Mouse (Mus musculus) urinary bladder, postnatal 36 days (tissue): Measurements from ENCODE around the gene Nek7.
A peak's percentile ranks its signal among the peaks of the same experiment; 100 is the strongest.

ENCODE experiments used
- DNase-seq, 2 experiments: peaks; one replicate each; pipeline ENCODE4 v3.0.0; 2022; ENCODE audit warnings: low spot score in 2 of 2, mixed read lengths in 1 of 2

Nek7 gene

DNA sequence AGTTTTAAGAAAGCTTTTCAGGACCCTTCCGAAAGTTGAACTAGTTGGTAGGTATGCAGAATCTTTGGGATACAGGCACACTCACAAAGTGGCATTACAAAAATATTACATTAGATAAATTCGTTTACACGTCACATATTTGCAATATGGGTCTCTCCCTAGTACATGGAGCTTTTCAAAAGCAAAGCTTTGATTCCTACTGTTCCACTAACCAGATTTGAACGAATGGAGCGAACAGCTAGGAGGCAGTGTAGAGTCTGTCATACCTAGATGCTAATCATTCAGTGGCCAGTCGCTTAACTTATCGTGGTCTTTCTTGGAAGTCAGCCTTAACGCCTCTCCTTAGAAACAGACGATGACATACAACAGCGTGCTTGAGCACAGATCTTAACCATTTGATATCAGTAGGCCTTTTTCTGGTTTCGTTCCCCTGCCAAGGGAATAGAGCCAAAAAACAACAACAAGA is at the start of gene Nek7:
Nek7 (minus strand) TSS at position 146 of the 466 bp plus-strand sequence.
- peak; percentile 45 to 52 for DNase-seq

- no peak for DNase-seq
Measured at GRCm38 (mm10) chr1:138662342-138662741, 42.4 kb upstream of the Nek7 start.

DNA sequence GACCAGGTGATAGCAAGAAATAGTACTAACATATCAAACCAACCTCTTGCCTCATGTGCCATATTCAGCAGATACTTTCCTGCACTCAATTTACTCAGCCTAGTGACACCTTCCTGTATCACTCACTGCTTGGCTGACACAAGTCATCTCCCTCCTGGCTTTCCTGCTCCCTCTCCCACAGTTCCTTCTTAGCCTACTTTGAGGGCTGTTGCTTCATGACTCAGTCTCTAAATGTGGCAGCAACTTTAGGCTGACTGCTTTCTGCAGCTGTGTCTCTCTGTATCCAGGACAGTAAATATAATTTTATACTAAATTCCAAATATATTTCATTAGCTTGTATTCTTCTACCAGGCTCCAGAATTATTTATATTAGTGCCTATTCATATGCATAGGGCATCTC is 34.3 kb upstream of the Nek7 start:
- DNase-seq: no peak

DNA sequence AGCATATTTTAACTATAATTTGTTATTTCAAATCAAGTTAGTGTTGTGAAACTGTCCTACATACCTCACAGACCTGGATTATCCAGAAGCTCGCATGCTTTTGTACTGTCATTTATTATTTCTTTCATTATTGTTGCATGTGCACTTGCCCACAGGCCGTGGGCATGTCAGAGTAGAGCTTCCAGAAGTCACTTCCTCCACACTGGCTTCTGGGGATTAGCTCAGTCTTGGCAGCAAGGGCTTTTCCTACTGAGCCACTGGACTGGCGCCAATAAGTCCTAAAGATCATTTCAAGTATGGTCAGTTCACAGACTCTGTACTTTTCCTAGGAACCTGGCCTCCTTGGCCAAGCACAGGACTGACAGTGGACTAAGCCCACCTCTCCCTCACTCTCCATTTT is 25.1 kb upstream of the Nek7 start:
- DNase-seq: peak in 1 of 2 experiments; percentile 21

- no peak for DNase-seq
Measured at GRCm38 (mm10) chr1:138643306-138643830, 23.4 kb upstream of the Nek7 start.

DNA sequence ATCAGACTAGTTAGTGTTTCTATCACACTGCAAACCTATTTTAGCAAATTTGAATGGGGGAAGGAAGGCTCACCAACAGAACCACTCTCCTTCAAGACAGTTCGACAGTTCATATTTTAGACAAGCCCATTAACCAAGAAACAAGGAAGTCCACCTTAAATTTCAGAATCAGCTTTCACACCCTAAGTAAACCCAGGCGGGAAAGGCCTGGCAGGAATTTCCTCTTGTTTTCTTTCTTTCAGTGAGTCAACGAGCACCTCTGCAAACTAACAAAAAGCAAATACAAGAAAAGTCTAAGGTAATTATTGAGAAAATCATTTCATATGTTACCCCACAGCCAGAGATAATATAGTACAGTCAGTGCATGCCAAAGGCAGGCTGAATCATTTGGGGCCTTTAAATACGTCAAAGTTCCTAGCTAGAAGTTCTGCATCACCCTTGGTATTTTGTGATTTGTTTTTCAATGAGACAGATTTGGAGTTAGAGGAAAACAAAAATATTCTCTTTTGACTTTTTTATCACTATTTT is 21.1 kb upstream of the Nek7 start:
- DNase-seq: no peak

DNA sequence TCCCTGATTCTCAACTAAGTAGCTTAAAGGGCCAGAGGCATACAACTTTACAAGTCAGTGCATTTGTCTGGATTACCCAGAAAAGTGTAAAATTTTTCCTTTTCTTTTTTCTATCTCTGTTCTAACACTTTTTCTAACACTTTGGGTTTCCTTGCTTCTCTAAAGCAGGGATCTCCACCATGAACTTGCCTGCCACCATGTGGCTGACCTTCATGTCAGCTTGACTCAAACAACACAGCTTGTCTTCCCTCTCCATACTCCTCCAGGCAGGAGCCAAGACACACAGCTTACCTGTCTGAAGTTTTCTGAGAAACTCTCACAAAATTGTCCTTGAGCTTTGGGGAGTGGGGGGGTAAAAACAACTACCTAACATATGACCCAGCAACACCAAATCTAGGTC is 17.9 kb upstream of the Nek7 start:
- no peak for DNase-seq

DNA sequence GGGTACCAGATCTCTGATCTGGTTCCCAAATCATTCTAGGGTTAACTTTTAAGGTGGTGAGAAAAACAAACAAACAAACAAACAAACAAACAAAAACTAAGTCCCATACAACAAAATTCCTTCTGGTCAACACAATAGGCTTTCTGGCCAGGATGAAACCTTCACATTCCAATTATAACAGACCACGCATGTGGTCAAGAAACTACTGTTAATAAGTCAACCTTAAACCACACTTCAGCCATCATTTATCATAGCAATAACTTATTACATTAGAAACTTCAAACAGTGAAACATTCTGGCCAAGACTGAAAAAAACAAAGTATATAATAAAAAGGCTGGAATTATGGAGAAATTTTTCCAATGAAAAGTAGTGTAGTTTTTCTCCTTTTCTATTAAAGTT is 14.6 kb upstream of the Nek7 start:
- DNase-seq: no peak

- no peak for DNase-seq
Measured at GRCm38 (mm10) chr1:138628919-138629318, 9.0 kb upstream of the Nek7 start.

DNA sequence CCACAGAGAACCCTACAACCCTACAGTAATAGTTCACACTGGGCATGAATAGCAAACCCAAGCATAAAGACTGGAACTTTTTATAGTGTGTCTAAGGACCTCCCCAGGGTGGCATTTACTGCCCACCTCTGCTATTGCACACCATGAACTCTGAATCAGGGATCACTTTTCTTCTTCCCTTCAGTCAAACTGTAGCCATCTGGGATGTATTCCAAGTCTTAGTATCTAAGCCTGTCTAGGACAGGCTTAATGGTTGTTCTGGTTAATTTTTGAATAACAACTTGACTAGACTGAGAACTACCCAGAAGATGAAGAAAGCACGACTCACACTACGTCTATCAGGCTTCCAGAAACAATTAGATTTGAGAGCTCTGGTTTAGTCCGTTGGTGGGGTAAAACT is 8.5 kb upstream of the Nek7 start:
- no peak for DNase-seq

DNA sequence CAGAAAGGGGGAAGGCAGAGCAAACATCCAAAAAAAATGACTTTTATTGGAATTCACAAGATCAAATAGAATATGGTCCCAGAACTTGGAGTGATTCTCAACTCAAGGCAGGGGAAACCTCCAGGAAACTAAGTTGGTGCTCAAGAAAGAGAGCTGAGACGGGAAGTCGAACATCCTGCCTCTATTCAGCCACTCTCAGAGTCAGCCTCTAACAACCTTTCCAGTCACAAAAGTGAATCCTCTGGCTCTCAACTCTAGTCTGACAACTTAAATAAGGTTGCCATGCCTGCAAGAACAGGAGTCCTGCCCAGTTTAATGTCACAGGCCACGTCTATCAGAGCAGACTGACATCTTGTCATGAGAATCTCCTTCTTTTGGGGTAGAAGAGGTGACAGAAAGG is 7.9 kb upstream of the Nek7 start:
- DNase-seq: no peak

GRCm38 (mm10) chr1:138626288-138626687 is 6.3 kb upstream of the Nek7 start:
- no peak for DNase-seq

- no peak for DNase-seq
Measured at GRCm38 (mm10) chr1:138623870-138624269, 3.9 kb upstream of the Nek7 start.

DNA sequence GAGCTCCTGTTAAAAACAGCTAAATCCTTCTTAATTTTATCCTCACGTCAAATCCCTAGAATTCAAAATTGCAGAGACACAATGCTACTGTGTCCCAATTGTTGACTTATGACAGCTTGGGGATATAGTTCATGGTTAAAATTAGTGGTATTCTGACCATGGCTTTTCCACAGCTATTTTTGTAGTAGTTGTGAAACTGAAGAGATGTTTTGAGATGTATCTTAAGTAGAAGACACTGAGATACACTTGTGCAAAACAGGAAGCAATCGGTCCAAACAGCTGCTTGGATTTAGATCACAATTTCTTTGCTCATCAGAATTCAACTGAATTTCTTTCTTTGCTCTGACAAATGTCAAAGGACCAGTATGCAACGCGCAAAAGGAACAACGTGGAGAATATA is 2.9 kb upstream of the Nek7 start:
- DNase-seq: no peak

DNA sequence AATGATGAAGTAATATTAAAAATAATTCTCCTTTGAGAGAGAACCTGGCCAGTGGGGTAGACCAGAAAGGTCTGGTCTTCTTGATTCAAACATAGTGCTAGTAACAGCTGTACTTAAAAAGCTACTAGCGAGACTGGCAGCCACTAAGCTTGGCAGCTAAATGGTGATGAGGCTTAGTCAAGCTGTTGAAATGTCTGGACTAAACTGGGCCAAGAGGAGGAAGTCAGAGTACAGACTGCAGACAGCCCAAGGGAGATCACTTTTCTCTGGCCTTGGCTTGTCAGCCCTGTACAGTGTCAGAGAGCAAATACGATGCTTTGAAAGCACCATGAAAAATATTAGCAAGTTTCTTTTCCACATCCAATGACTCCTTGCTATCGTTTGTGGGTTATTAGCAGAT is 2.5 kb upstream of the Nek7 start:
- peak in 1 of 2 experiments; percentile 50 for DNase-seq

DNA sequence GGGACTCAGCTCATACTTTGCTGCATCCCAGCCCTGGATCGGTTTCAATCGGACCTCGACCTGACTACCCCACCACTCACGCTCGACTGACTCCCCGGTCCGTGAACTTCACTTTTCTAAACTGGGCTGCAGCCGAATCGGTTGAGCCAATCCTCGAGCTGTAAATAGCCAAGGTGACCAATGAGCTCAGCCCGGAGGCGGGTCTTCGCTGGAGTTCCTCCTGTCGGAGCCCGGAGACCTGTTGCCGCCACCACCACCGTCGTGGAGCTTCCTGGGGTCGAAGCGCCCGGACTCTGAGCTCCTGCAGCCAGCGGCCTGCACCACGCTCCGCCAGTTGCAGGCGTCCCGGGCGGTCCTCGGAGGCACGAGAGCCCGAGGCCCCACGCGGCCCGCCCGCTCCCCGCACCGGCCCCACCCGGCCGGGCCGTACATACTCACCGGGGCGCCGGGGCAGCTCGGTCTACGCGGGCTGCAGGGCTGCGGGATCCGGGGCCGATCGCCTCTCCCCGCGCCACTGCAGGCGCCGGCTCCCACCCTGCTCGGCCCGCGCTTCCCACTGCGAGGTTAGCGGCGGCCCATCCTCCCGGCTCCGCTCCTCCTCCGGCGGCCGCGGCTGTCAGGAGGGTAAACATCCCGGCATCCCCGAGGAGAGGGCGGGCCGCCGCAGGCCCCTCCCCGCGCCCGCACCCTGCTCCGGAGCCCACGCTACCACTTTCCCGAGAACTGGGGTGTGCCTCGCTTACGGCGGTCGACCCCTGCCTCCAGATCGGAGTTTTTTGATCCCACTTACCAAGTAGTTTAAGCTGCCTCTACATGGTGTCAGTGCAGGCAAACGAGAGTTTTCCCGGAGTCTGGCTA is 598 bp downstream of the Nek7 start:
- peak; percentile 97 for DNase-seq

DNA sequence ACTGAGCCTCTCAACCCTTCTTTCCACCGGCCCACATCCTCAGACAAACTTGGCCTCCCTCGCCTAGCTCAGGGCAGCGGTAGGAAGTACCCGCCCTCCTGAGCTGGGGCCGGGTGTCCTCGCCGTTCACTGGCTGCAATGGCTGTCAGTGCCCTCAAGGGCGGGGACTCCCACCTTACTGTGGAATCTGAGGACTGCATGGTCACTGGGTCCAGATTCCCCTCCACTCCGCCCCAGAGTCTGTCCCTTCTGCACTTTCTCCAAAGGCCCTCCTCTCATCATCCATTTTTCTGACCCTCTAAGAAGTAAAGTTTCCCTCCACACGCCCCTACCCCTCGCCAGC is 2.0 kb downstream of the Nek7 start:
- peak; percentile 79 to 88 for DNase-seq

DNA sequence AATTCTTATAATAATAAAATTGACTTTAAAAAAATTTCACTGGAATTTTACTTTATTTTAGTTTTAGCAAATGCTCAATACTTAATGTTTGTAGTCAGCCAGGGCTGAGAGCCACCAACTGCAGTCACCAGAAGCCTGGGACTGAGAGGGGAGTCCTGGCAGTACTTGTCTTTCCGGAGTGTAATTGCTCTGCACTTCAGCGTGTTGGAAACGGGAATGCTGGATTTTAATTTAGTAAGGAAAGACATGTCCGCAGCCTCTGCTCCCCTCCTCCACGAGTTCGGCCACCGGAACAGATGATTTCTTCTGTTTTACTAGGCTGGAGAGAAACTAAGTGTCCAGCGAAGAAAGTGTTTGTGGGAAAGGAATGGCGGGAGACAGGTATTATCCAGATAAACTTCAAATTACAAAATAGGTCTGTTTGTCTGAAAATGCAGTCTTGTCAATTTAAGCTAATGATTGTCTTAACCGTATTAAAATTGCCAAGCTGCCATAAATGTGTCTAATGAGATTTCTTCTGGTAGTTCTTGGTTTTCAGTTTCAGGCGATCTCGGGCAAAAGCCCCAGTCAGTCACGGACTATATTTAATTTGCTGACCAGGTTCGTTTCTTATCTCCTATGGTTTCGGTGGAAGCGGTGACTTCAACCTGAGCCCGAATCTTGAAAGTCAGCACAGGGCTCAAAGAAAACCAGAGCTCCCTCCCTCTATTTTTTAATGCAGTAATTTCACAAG is 2.5 kb downstream of the Nek7 start:
- DNase-seq: no peak

GRCm38 (mm10) chr1:138615388-138615787 is 4.6 kb downstream of the Nek7 start:
- DNase-seq: no peak

GRCm38 (mm10) chr1:138614552-138615287 is 5.2 kb downstream of the Nek7 start:
- DNase-seq: no peak

GRCm38 (mm10) chr1:138612177-138612576 is 7.8 kb downstream of the Nek7 start:
- DNase-seq: no peak

- DNase-seq: no peak
Measured at GRCm38 (mm10) chr1:138609176-138609575, 10.8 kb downstream of the Nek7 start.
